Mouse (Mus musculus) mouse trophoblast stem cell (cell line): Measurements from ENCODE around the gene Mtss1l.

ENCODE experiments used
- in situ Hi-C, 2 experiments: fragments of 300-500 bp; cut with MseI, MboI; formaldehyde crosslinking; loops; 2 replicates in 1 of 2; 3 replicates in 1 of 2; pipeline ENCODE4 v1.15.1; 2025

The Mtss1l gene

DNA sequence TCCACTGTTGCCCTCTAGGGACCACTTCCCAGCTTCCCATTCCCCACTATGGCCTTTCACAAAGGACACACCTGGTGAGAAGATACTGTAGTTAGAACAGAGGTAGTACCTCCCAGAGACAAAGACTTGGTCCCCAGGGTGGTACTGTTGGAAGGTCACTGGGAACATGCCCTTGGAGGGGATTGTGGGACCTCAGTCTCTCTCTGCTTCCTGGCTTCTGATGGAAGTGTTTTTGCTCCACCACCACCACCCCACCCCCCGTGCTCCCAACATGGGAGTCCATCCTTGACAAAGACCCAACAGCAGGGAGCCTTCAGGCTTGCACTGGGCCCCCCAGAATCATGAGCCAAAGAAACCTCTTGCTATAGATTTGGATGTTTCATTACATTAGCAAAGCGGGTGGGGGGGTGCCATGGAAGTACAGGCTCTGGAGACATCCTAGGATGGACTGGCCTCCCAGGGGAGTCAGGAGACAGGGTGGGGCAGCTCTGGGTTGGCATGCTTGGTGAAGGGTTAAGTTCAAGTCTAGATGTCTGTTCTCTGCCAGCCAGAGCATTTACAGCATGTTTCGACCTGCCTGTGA is 14.9 kb upstream of the Mtss1l start:
- in situ Hi-C loops: no loop called here

DNA sequence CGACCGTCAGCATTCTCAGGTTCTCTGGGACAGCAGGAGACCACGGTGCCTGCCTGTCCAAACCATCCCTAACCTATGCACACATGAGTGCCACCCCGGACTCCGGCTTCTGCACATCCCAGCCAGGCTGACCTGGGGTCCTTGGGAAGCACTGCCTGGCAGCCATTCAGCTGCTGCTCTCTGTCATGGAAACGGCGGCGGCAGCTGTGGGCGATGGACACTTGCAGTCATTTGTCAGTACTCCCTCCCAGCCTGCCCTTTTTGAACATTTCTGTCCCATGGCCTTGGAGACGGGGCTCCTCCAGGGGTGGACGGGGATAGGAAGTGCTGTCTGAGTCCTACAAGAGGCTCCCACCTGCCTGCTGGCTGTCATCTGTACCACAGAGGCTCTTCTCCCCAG is 12.8 kb upstream of the Mtss1l start:
- in situ Hi-C loops: no loop called here

- in situ Hi-C loops: no loop called here
Measured at GRCm38 (mm10) chr8:110710593-110710992, 10.7 kb upstream of the Mtss1l start.

DNA sequence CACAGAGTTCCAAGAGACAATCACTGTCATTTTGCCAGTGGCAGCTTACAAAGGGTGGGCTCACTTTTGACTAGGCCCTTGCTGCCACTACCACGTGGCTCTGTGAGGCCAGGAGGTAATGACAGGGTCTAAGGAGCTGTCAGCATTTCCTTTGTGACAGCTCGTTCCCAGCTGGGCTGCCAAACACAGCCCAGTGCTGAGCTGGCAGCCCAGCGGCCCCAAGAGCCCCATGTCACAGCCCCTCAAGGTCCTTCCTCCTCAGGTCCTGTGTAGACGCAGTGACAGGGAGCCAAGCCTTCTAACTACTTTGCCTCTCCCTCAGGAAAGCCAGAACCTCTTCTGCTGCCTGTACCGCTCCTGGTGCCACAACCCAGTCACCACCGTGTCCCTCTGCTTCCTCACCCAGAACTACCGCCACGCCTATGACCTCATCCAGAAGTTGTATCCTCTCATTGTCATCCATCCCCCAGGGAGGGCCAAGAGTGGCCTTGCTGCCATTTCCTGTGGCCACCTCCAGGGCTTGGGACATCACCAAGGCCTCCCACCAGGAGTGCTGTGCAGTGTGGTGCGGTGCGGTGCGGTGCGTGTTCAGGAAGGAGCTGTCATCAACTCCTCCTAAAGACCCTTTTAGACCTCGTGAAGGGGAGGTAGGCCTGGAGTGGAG is 9.9 kb upstream of the Mtss1l start:
- in situ Hi-C loops: no loop called here

- in situ Hi-C loops: no loop called here
Measured at GRCm38 (mm10) chr8:110713073-110713472, 8.2 kb upstream of the Mtss1l start.

DNA sequence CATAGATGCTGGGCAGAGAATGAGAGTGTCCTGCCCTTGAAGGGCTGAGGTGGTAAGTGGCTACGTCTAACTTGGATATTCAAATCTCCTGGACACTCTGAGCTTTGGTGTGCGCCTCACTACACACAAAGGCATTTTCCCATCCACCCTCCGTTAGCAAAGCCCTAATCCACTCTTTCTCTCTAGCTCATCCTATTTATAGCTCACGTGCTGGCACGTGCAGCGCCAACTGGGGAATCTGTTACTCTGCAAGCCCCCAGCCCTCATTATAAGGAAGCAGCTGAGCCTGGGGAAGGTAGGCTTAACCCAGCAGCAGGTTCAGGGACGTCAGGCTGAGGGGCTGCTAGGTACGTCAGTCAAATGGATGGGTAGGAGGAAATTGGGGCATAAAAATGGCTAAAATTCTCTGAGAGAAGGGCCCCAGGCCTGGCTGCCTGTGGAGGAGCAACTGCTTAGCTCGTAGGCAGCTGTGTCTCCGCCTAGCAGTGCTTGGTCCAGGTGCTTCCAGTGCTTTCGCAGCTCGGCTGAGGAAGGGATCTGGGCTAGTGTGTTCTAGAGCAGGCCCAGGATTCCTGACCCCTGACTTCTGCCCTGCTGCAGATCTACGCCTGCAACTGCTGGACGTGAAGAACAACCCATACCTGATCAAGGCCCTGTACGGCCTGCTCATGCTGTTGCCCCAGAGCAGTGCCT is 6.3 kb upstream of the Mtss1l start:
- in situ Hi-C loops: no loop called here

- in situ Hi-C loops: no loop called here
Measured at GRCm38 (mm10) chr8:110716075-110716474, 5.2 kb upstream of the Mtss1l start.

DNA sequence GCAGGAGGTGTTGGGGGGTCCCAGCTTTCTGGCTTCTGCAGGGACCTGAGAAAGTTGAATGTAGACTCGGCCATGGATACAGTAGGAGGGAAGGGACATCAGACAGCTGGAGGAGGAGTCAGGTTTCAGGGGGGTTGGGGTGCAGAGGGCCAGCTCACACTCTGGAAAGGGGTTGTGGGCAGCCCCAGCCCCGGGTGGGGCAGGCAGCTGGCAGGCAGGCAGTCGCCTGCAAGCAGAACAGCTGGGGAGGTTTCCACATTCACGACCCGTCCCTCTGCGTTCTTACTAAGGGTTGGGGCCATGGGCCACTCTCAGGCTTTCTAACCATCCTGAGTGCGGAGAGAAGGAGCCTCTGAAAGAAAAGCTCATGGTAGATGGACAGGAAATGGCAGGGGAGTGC is 4.1 kb upstream of the Mtss1l start:
- in situ Hi-C loops: no loop called here

- in situ Hi-C loops: no loop called here
Measured at GRCm38 (mm10) chr8:110718209-110718968, 2.9 kb upstream of the Mtss1l start.

DNA sequence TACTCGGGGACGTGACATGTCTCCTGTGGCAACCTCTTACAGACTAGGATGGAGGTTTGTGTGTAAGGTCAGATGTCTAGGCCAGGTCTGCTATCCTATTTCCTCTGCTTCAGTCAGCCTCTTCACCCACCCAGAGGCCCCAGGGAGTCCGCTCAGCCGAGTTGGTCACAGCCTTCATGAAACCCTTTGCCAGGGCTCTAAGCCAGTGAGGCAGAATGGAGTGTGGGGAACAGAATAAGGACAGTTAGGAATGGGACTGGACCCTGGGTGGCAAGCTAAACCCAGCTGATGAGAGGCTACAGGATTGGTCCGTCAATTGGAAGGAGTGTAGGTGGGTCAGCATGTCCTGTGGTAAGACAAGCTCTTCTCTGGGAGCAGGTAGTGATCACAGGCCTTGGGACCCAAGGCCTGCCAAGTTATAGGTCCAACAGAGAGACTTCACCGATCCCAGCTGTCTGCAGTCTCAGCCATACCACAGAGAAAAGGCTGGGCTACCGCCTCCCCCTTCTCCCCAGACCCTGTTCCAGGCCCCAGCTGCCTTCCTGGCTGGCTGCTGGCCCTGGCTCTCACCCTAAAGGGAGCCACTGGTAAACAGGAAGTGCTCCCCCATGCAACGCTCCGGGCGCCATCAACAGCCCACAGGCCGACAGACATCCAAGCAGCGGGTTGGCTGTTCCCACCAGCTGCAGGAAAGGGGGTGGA is 2.2 kb upstream of the Mtss1l start:
- in situ Hi-C loops: no loop called here

DNA sequence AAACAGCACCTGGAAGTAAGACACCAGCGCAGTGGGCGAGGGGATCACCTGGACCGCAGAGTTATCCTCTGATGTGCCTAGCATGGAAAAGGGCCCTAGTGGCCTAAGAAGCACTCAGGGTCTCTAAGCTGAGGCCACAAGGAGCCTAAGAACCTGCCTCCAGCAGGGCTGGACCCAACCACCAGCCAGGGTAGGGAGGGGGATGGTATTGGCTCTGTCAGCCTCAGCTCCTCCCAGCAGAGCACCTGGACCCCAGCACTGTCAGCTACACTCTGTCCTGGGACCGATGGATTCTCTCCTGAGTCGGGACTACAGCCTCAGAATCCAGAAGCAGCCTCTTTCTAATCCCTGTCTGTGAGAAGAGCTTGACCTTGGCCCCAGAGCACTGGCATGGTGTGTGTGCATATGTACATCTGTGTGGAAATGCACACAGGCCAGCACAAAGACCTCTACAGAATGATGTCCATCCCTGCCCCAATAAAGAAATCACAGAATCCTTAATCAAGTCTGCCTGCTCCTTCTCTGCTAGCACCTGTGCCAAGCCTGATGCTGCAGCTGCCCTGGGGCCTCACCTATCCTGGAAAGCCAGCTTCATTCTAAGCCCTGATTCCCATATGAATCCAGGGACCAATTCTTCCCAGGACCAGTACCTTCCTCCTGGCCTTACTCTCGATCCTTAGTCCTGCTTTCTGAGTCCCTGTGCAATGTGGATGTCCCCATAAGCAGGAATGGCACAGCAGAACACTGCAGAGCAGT is 1.2 kb upstream of the Mtss1l start:
- in situ Hi-C loops: no loop called here

DNA sequence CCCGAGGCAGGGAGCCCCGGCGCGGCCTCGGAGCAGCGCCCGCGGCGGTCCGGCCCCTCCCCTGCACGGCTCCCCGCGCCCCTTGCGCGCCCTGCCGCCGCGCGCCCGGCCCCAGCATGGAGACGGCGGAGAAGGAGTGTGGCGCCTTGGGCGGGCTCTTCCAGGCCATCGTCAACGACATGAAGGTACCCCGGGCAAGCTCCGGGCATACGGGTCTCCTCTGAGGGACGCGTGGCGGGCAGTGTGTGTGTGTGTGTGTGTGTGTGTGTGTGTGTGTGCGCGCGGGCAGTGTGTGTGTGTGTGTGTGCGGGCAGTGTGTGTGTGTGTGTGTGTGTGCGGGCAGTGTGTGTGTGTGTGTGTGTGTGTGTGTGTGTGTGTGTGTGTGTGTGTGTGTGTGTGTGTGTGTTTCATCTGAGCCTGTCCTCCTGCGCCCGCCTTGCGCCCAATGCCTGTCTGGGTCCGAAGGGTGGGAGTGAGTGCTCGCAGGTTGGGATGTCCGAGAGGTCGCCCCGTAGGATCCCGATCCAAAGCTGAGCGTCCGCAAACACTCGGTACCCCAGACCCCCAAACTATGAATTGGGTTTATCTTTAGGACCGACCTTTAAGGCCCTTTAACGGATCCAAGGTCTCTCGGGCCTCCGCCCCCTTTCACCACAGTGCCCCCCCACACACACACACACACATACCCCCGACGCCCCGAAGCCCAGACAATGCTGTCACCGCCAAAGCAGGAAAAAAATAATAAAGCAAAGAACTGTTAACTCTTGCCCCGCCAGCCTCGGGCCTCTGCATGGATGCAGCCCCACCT is 534 bp downstream of the Mtss1l start:
- in situ Hi-C loops: no loop called here

DNA sequence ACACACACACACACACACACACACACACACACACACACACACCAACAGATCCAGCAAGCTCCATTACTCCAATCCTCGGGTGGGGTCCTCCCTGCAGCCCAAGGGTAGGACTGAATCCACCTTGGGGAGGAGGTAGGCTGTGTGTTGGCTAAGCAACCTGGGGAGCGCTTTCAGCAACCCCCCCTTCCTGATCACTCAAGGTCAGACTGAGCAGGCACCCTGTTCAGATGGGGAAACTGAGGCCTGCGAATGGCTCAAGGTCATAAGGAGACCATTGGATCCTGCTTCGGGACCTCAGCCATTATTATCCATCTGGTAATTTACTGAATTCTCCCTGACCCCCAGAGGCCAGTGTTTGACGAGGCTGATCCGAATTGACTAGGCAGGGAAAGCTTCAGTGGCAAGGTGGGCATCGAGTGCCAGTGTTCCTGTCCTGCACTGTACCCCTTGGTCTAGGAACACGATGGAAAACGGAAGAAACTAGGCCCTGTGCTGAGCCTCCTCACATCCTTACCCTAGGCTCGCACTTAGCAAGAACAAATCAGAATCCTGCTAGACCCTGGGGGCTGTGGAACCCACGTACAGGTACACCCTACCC is 1.2 kb downstream of the Mtss1l start:
- in situ Hi-C loops: no loop called here

- in situ Hi-C loops: no loop called here
Measured at GRCm38 (mm10) chr8:110724493-110724892, 3.2 kb downstream of the Mtss1l start.

GRCm38 (mm10) chr8:110725084-110725838 is 4.0 kb downstream of the Mtss1l start:
- in situ Hi-C loops: no loop called here

DNA sequence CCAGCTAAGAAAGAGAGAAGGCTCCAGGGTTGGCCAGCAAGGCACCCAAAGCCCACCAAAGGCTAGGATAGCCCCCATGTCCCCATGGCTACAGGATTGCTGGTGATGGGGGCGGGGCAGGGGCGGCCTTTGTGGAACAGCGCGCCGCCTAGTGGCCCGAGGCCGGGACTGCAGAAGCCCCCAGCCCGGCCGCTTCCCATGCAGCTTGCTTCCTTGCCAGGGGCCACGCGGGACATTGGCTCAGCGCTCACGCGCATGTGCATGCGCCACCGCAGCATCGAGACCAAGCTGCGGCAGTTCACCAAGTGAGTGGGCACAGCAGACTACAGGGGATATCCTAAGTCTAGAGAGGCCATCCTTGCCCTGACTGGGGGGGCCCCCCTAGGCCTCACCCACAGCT is 5.6 kb downstream of the Mtss1l start:
- in situ Hi-C loops: no loop called here

DNA sequence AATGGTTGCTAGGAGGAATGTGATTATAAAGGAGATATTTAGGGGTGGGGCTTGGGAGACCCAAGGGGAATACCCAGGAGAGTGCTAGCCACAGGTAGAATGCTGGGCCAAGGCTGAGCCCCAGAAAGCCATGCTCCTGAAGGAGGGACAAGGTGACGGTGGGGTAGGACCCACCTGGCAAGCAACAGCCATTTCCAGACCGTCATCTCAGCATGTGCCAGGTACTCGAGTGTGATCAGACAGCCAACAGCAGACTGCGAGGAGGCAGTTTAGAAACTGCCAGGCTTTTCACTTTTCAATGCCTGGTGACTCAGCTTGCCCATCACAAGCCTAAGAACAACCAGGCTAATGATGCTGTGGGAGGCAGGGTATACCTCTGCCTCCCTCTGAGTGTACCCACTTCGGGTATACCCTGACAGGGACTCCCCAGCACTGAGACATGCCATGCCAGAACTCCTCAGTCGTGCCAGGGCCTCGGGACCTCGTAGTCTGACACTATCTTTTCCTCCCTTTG is 10.1 kb downstream of the Mtss1l start:
- in situ Hi-C loops: no loop called here

DNA sequence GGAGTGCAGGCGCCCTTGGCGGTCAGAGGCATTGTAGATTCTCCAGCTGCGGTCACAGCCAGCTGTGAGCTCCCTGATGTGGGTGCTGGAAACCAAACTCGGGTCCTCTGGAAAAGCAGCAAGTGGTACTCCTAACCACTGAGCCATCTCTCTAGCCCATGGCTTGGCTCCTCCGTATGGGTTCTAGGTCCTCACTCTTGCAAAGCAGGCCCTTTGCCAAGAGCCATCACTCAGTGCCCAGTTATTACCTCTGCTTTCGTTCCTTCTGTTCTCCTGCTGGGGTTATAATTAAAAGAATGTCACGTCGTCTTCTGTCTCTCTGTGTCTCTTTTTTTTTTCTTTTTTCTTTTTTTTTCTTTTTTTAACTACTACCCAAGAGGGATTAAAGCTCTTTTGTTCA is 11.8 kb downstream of the Mtss1l start:
- in situ Hi-C loops: no loop called here
